Mouse (Mus musculus): ENCODE data around the gene Tssk4. TPM values are rescaled to one million over a fixed set of nuclear protein-coding genes. Genes with fewer than 3 reads are reported as not detected.

The Tssk4 gene
- polyA plus RNA-seq, 1 experiment, result 1.1 TPM

GRCm38 (mm10) chr14:55642679-55643059 lies 7.3 kb upstream of the Tssk4 start:
- TF ChIP-seq POLR2A (IDR thresholded peaks at IDR 0.05; ENCODE audit: low read depth, low read length), result no peak
- TF ChIP-seq CTCF (IDR thresholded peaks at IDR 0.05; ENCODE audit: extremely low read depth, insufficient read length, insufficient replicate concordance, low read depth, low read length), result no peak
- WGBS, result 12% methylated on average over 8 of the region's 8 CpGs

GRCm38 (mm10) chr14:55643060-55643907 lies 6.7 kb upstream of the Tssk4 start, which contains the start of gene Tm9sf1:
TSS of gene Tm9sf1 (minus strand) at chr14:55643806.
- Histone ChIP-seq H3K36me3 (ENCODE audit: control insufficient read depth, insufficient read depth, low read length) (peaks cover 26% of the 10 kb centered on the region), H3K4me3 (ENCODE audit: low read depth, low read length) (peak within 1 kb of the TSS; percentile 93), H3K27me3 (ENCODE audit: control insufficient read depth, insufficient read depth, low read length) (no peaks in the 10 kb centered on the region), H3K4me1 (ENCODE audit: control insufficient read depth, insufficient read depth, insufficient read length, low read length) (peaks cover 11% of the 10 kb centered on the region; the same call in 1 of the 2 replicates), H3K27ac (ENCODE audit: insufficient read depth, low read depth, low read length) (peak within 1 kb of the TSS; percentile 97)
- no peak for TF ChIP-seq CTCF (IDR thresholded peaks at IDR 0.05; ENCODE audit: extremely low read depth, insufficient read length, insufficient replicate concordance, low read depth, low read length)
- peak; percentile 12; the same call in 1 of the 2 replicates for TF ChIP-seq POLR2A (IDR thresholded peaks at IDR 0.05; ENCODE audit: low read depth, low read length)
- WGBS, result under 1% methylated on average over 89 of the region's 89 CpGs

More at GRCm38 (mm10) chr14:55642679-55643059, 7.3 kb upstream of the Tssk4 start:
- Histone ChIP-seq H3K4me1 (ENCODE audit: control insufficient read depth, insufficient read depth, insufficient read length, low read length) (peaks cover 11% of the 10 kb centered on the region; the same call in 1 of the 2 replicates), H3K27me3 (ENCODE audit: control insufficient read depth, insufficient read depth, low read length) (no peaks in the 10 kb centered on the region), H3K4me3 (ENCODE audit: low read depth, low read length) (peak overlapping the region; percentile 93), H3K36me3 (ENCODE audit: control insufficient read depth, insufficient read depth, low read length) (peaks cover 31% of the 10 kb centered on the region), H3K27ac (ENCODE audit: insufficient read depth, low read depth, low read length) (peak overlapping the region; percentile 97)

GRCm38 (mm10) chr14:55644261-55644888 lies 5.6 kb upstream of the Tssk4 start:
- WGBS, result 3% methylated on average over 17 of the region's 17 CpGs
- peak overlapping the region; percentile 93 for H3K4me3 ChIP-seq (ENCODE audit: low read depth, low read length)
- H3K27me3 ChIP-seq (ENCODE audit: control insufficient read depth, insufficient read depth, low read length), result no peaks in the 10 kb centered on the region
- H3K4me1 ChIP-seq (ENCODE audit: control insufficient read depth, insufficient read depth, insufficient read length, low read length), result peaks cover 14% of the 10 kb centered on the region; the same call in 1 of the 2 replicates
- H3K27ac ChIP-seq (ENCODE audit: insufficient read depth, low read depth, low read length), result peak overlapping the region; percentile 45
- peaks cover 19% of the 10 kb centered on the region for H3K36me3 ChIP-seq (ENCODE audit: control insufficient read depth, insufficient read depth, low read length)
- TF ChIP-seq POLR2A (IDR thresholded peaks at IDR 0.05; ENCODE audit: low read depth, low read length) (no peak), CTCF (IDR thresholded peaks at IDR 0.05; ENCODE audit: extremely low read depth, insufficient read length, insufficient replicate concordance, low read depth, low read length) (no peak)

GRCm38 (mm10) chr14:55651528-55651927 lies 1.5 kb downstream of the Tssk4 start:
- H3K36me3 ChIP-seq (ENCODE audit: control insufficient read depth, insufficient read depth, low read length), result 0 out of 2 replicates have a peak, but pooled peaks cover under 1% of the 10 kb centered on the region
- TF ChIP-seq POLR2A (IDR thresholded peaks at IDR 0.05; ENCODE audit: low read depth, low read length), result no peak
- no peak for TF ChIP-seq CTCF (IDR thresholded peaks at IDR 0.05; ENCODE audit: extremely low read depth, insufficient read length, insufficient replicate concordance, low read depth, low read length)
- H3K4me1 ChIP-seq (ENCODE audit: control insufficient read depth, insufficient read depth, insufficient read length, low read length), result peaks cover 6% of the 10 kb centered on the region; the same call in 1 of the 2 replicates
- H3K27me3 ChIP-seq (ENCODE audit: control insufficient read depth, insufficient read depth, low read length), result no peaks in the 10 kb centered on the region
- no peak overlapping the region for H3K27ac ChIP-seq (ENCODE audit: insufficient read depth, low read depth, low read length)
- no peak overlapping the region for H3K4me3 ChIP-seq (ENCODE audit: low read depth, low read length)
- WGBS, result 90% methylated on average over 7 of the region's 7 CpGs

GRCm38 (mm10) chr14:55656935-55657334 lies 7.0 kb downstream of the Tssk4 start:
- Histone ChIP-seq H3K36me3 (ENCODE audit: control insufficient read depth, insufficient read depth, low read length) (peaks cover 2% of the 10 kb centered on the region), H3K27ac (ENCODE audit: insufficient read depth, low read depth, low read length) (no peak overlapping the region), H3K4me1 (ENCODE audit: control insufficient read depth, insufficient read depth, insufficient read length, low read length) (peaks cover 16% of the 10 kb centered on the region), H3K27me3 (ENCODE audit: control insufficient read depth, insufficient read depth, low read length) (no peaks in the 10 kb centered on the region), H3K4me3 (ENCODE audit: low read depth, low read length) (no peak overlapping the region)
- TF ChIP-seq CTCF (IDR thresholded peaks at IDR 0.05; ENCODE audit: extremely low read depth, insufficient read length, insufficient replicate concordance, low read depth, low read length) (no peak), POLR2A (IDR thresholded peaks at IDR 0.05; ENCODE audit: low read depth, low read length) (no peak)
- WGBS, result 79% methylated on average over 3 of the region's 3 CpGs

GRCm38 (mm10) chr14:55658011-55658410 lies 8.0 kb downstream of the Tssk4 start:
- H3K36me3 ChIP-seq (ENCODE audit: control insufficient read depth, insufficient read depth, low read length), result peaks cover 5% of the 10 kb centered on the region
- peak overlapping the region; percentile 96 for H3K27ac ChIP-seq (ENCODE audit: insufficient read depth, low read depth, low read length)

More at GRCm38 (mm10) chr14:55658011-55658410, 8.0 kb downstream of the Tssk4 start:
- Histone ChIP-seq H3K27me3 (ENCODE audit: control insufficient read depth, insufficient read depth, low read length) (no peaks in the 10 kb centered on the region), H3K4me3 (ENCODE audit: low read depth, low read length) (peak overlapping the region; percentile 19; the same call in 1 of the 2 replicates), H3K4me1 (ENCODE audit: control insufficient read depth, insufficient read depth, insufficient read length, low read length) (peaks cover 16% of the 10 kb centered on the region)
- 36% methylated on average over 5 of the region's 5 CpGs for WGBS
- TF ChIP-seq CTCF (IDR thresholded peaks at IDR 0.05; ENCODE audit: extremely low read depth, insufficient read length, insufficient replicate concordance, low read depth, low read length) (peak; percentile 7; the same call in 1 of the 2 replicates), POLR2A (IDR thresholded peaks at IDR 0.05; ENCODE audit: low read depth, low read length) (peak; percentile 12; the same call in 1 of the 2 replicates)

Measured in small intestine, adult 2 months (tissue).